Mouse (Mus musculus): Measurements from ENCODE around the gene Rbbp5. TPM values are rescaled to one million over a fixed set of nuclear protein-coding genes. Genes with fewer than 3 reads are reported as not detected.
"Not testable (repeated sequence)": the region's sequence is repeated elsewhere in the genome, so short reads cannot be mapped to it uniquely, and the experiment has no call there.

The Rbbp5 gene
- polyA plus RNA-seq, 1 experiment from 2014 or later = 13.8 TPM

DNA sequence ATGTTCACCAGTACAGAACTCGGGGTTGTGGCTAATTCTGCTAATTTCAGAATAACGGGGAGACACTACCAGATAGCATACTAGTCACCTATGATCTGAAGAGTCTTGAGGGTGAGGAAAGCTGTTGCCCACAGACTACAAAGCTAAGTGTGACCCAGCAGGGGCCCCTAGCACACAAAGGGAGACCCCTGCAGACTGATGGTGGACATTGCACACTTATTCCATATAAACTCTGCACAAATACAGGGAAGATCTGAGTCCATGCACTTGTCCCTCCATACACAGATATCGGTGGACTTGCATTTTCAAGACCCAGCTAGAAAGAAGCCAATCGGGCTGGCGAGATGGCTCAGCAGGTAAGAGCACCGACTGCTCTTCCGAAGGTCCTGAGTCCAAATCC is 7.6 kb upstream of the Rbbp5 start:
- Histone ChIP-seq H3K36me3 (ENCODE audit: control insufficient read depth, insufficient read depth, low read length) (no peaks in the 10 kb centered on the region), H3K27ac (replicated peaks) (no peak overlapping the region), H3K4me2 (replicated peaks; ENCODE audit: low read depth) (no peak overlapping the region), H3K27me3 (ENCODE audit: control insufficient read depth, insufficient read depth, low read length) (no peaks in the 10 kb centered on the region), H3K4me3 (ENCODE audit: low read depth, low read length) (no peak overlapping the region), H3K9ac (ENCODE audit: low read length) (no peak overlapping the region), H3K9me3 (ENCODE audit: control insufficient read depth, low read length) (no peaks in the 10 kb centered on the region), H3K4me1 (replicated peaks; ENCODE audit: control insufficient read depth, insufficient read depth) (no peaks in the 10 kb centered on the region)
- 91% methylated on average over 7 of the region's 7 CpGs for whole genome bisulfite sequencing
- no peak for TF ChIP-seq EP300 (optimal IDR thresholded peaks at IDR 0.05)
- peak; percentile 43; the same call in 1 of the 2 replicates for TF ChIP-seq CTCF (IDR thresholded peaks at IDR 0.05; ENCODE audit: low read depth)
- DNase-seq (ENCODE audit: low spot score) = no peak
- ATAC-seq (ENCODE audit: low FRiP score, low TSS enrichment) = no peak

GRCm38 (mm10) chr1:132470031-132470430 is 7.1 kb upstream of the Rbbp5 start:
- H3K4me1 ChIP-seq (replicated peaks; ENCODE audit: control insufficient read depth, insufficient read depth); ATAC-seq (ENCODE audit: low FRiP score, low TSS enrichment); DNase-seq (ENCODE audit: low spot score); H3K4me2 ChIP-seq (replicated peaks; ENCODE audit: low read depth); H3K4me3 ChIP-seq (ENCODE audit: low read depth, low read length); H3K27ac ChIP-seq (replicated peaks); H3K9ac ChIP-seq (ENCODE audit: low read length); H3K36me3 ChIP-seq (ENCODE audit: control insufficient read depth, insufficient read depth, low read length); H3K9me3 ChIP-seq (ENCODE audit: control insufficient read depth, low read length); H3K27me3 ChIP-seq (ENCODE audit: control insufficient read depth, insufficient read depth, low read length): not testable (repeated sequence)
- 63% methylated on average over 1 of the region's 1 CpGs for WGBS

DNA sequence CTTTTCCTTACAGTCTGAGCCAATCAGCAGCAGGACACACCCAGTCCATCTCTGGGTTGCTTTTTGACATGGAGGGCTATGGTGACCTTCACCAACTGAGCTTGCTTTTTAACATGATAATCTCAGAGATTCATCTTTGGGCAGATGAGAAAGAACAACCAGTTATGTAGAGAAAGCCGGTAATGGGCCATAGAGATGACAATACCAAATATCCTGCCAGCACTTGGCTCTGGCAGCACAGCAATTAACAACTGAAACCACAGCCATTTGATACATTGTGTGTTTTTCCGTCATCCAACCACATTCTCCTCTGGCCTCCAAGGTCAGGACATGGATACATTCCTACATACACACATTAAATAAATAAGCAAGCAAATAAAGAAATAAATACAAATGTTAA is 6.1 kb upstream of the Rbbp5 start:
- no peak overlapping the region for H3K4me3 ChIP-seq (ENCODE audit: low read depth, low read length)
- 84% methylated on average over 2 of the region's 2 CpGs for WGBS
- no peak for DNase-seq (ENCODE audit: low spot score)
- no peak overlapping the region for H3K9ac ChIP-seq (ENCODE audit: low read length)
- TF ChIP-seq CTCF (IDR thresholded peaks at IDR 0.05; ENCODE audit: low read depth) (no peak), EP300 (optimal IDR thresholded peaks at IDR 0.05) (no peak)
- H3K4me1 ChIP-seq (replicated peaks; ENCODE audit: control insufficient read depth, insufficient read depth) = no peaks in the 10 kb centered on the region
- H3K4me2 ChIP-seq (replicated peaks; ENCODE audit: low read depth) = no peak overlapping the region
- ATAC-seq (ENCODE audit: low FRiP score, low TSS enrichment) = no peak
- no peaks in the 10 kb centered on the region for H3K9me3 ChIP-seq (ENCODE audit: control insufficient read depth, low read length)
- H3K27me3 ChIP-seq (ENCODE audit: control insufficient read depth, insufficient read depth, low read length) = no peaks in the 10 kb centered on the region
- H3K27ac ChIP-seq (replicated peaks) = no peak overlapping the region
- no peaks in the 10 kb centered on the region for H3K36me3 ChIP-seq (ENCODE audit: control insufficient read depth, insufficient read depth, low read length)

DNA sequence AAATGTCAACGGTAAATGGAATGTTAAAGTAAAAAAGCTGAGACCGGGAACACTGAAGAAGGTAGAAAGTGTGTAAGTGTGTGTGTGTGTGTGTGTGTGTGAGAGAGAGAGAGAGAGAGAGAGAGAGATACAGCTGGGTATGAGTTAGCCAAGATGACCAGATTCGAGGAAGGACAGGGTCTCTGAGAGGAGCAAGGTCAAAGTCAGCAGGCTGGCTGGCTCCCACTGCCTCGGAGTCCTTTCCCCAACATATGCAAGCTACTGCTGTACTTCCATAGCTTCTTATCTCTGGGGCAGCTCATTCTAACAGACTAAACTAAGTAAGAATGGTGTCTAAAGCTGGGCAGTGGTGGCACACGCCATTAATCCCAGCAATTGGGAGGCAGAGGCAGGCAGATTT is 5.7 kb upstream of the Rbbp5 start:
- no peak overlapping the region for H3K4me3 ChIP-seq (ENCODE audit: low read depth, low read length)
- no peak for TF ChIP-seq EP300 (optimal IDR thresholded peaks at IDR 0.05)
- no peak for TF ChIP-seq CTCF (IDR thresholded peaks at IDR 0.05; ENCODE audit: low read depth)
- no peak overlapping the region for H3K27ac ChIP-seq (replicated peaks)
- no peak overlapping the region for H3K4me2 ChIP-seq (replicated peaks; ENCODE audit: low read depth)
- DNase-seq (ENCODE audit: low spot score) (no peak), ATAC-seq (ENCODE audit: low FRiP score, low TSS enrichment) (no peak)
- H3K27me3 ChIP-seq (ENCODE audit: control insufficient read depth, insufficient read depth, low read length) = no peaks in the 10 kb centered on the region
- no peak overlapping the region for H3K9ac ChIP-seq (ENCODE audit: low read length)
- H3K36me3 ChIP-seq (ENCODE audit: control insufficient read depth, insufficient read depth, low read length) = no peaks in the 10 kb centered on the region
- H3K9me3 ChIP-seq (ENCODE audit: control insufficient read depth, low read length) = no peaks in the 10 kb centered on the region
- WGBS = 87% methylated on average over 5 of the region's 5 CpGs
- H3K4me1 ChIP-seq (replicated peaks; ENCODE audit: control insufficient read depth, insufficient read depth) = no peaks in the 10 kb centered on the region

GRCm38 (mm10) chr1:132472537-132472936 is 4.6 kb upstream of the Rbbp5 start:
- Histone ChIP-seq H3K27me3 (ENCODE audit: control insufficient read depth, insufficient read depth, low read length) (no peaks in the 10 kb centered on the region), H3K9ac (ENCODE audit: low read length) (no peak overlapping the region), H3K4me2 (replicated peaks; ENCODE audit: low read depth) (no peak overlapping the region), H3K36me3 (ENCODE audit: control insufficient read depth, insufficient read depth, low read length) (no peaks in the 10 kb centered on the region), H3K4me3 (ENCODE audit: low read depth, low read length) (no peak overlapping the region), H3K9me3 (ENCODE audit: control insufficient read depth, low read length) (no peaks in the 10 kb centered on the region), H3K4me1 (replicated peaks; ENCODE audit: control insufficient read depth, insufficient read depth) (no peaks in the 10 kb centered on the region), H3K27ac (replicated peaks) (no peak overlapping the region)
- WGBS = 46% methylated on average over 5 of the region's 5 CpGs
- ATAC-seq (ENCODE audit: low FRiP score, low TSS enrichment) = no peak
- DNase-seq (ENCODE audit: low spot score) = no peak
- TF ChIP-seq EP300 (optimal IDR thresholded peaks at IDR 0.05) = no peak
- TF ChIP-seq CTCF (IDR thresholded peaks at IDR 0.05; ENCODE audit: low read depth) = peak; percentile 67

DNA sequence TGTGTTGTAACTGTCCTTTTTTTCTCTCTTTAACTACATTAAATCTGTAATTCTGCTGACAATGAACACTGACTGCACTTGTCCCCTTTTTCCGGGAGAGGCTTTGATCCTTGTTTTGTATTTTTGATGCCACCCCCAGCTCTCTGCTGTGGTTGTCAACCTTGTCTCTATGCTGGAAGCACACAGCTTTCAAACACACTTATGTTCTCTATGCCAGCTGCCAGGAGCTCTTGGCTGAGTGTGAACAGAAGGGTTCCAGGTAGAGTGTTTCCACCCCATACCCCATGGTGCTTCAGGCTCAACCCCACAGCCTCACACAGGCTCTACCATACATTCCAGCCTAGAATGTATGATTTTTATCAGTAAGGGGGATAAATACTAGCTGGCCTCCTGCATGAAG is 2.7 kb upstream of the Rbbp5 start:
- no peaks in the 10 kb centered on the region for H3K36me3 ChIP-seq (ENCODE audit: control insufficient read depth, insufficient read depth, low read length)
- DNase-seq (ENCODE audit: low spot score) = no peak
- H3K27me3 ChIP-seq (ENCODE audit: control insufficient read depth, insufficient read depth, low read length) = no peaks in the 10 kb centered on the region
- no peak overlapping the region for H3K27ac ChIP-seq (replicated peaks)
- no peak overlapping the region for H3K4me3 ChIP-seq (ENCODE audit: low read depth, low read length)
- H3K4me1 ChIP-seq (replicated peaks; ENCODE audit: control insufficient read depth, insufficient read depth) = 0 out of 2 replicates have a peak, but pooled peaks cover 3% of the 10 kb centered on the region
- H3K9me3 ChIP-seq (ENCODE audit: control insufficient read depth, low read length) = no peaks in the 10 kb centered on the region
- H3K4me2 ChIP-seq (replicated peaks; ENCODE audit: low read depth) = no peak overlapping the region
- no peak for ATAC-seq (ENCODE audit: low FRiP score, low TSS enrichment)
- no peak for TF ChIP-seq CTCF (IDR thresholded peaks at IDR 0.05; ENCODE audit: low read depth)
- no peak for TF ChIP-seq EP300 (optimal IDR thresholded peaks at IDR 0.05)
- 78% methylated on average over 1 of the region's 1 CpGs for WGBS
- H3K9ac ChIP-seq (ENCODE audit: low read length) = no peak overlapping the region
